Mouse (Mus musculus): Measurements from ENCODE around the gene Lipc.
A peak's percentile ranks its signal among the peaks of the same experiment; 100 is the strongest.

Lipc gene

DNA sequence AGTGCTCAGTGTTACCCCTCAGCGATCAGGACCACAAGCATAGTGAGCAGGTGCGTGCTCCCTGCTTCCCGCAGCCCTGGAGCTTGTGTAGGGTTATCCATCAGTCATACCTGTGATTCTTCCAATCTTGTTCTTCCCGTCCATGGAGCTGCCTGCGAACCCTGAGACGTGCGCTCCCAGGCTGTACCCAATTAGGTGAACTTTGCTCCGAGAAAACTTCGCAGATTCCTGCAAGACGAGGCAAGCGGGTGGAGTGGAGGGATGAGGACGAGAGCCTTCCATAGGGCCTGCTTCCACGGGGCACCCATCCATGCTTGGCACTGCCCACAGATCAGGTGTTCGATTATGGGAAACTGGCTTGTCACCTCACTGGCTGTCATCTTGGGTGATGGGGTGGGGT, 133.3 kb downstream of the Lipc start:
- no peak for DNase-seq (ENCODE audit: low spot score in 2 of 2)

DNA sequence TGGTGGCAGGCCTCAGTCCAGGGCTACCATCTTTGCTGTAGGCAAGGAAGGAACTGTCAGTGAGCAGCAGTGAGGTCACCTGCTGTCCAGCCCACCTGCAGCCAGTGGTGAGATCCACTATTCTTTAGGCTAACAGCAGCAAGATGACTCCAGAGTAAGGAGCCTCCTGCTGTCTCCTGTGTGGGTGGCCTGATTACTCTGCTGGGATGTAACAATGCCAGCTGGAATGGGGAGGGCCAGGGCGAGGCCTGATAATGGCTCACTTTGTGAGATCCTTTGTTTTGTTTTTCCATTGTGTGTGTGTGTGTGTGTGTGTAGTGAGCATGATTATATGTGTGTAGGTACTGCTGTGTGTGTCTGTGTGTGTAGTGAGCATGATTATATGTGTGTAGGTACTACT, 134.6 kb downstream of the Lipc start:
- no peak for DNase-seq (ENCODE audit: low spot score in 2 of 2)

DNA sequence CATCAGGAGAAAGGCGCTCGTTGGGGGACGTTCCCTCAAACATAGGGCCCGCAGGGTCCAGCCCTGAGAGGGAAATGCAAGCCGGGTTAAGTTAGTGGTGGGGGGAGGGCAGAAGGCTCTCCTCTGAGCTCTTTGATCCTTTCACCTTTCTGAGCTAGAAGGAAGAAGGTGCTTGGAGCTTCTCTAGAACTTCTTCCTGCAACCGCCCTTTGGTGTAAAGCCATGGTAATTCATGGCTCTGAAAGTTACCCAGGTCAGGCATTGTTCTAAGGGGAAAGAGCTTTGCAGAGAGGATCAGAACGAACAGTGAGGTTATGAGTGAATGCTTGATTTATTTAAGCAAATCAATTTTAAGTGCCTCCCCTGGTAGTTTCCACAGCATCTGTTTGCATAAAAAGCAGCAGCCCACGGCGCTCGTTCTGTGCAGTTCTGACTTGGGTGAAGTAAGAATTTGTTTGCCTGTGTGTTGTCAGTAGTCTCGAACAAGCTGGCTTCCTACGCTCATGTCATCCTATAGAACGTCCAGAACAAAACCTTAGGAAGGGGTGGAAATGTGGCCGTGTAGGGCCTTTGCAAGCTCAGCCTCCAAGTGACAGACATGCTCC, 135.2 kb downstream of the Lipc start:
- peak; percentile 27 to 28 for DNase-seq (ENCODE audit: low spot score in 2 of 2)

DNA sequence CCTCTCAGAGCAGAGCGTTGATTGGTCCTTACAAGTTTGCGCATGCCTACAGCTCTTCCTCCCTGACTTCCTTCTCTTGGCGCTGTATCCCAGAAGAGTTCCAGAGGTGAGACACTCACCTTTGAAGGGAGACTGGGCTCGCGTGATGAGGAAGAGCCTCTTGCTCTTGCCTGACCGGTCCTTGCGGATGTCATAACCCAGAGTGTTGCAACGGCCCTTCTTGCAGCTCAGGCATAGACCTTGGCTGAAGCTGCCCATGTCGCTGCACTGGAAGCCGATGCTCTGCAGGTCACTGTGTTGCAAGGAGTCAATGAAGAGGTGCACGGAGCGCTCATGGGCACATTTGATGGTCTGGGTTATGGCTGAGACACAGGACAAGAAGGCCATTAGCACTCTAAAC, 139.5 kb downstream of the Lipc start:
- DNase-seq (ENCODE audit: low spot score in 2 of 2): no peak

DNA sequence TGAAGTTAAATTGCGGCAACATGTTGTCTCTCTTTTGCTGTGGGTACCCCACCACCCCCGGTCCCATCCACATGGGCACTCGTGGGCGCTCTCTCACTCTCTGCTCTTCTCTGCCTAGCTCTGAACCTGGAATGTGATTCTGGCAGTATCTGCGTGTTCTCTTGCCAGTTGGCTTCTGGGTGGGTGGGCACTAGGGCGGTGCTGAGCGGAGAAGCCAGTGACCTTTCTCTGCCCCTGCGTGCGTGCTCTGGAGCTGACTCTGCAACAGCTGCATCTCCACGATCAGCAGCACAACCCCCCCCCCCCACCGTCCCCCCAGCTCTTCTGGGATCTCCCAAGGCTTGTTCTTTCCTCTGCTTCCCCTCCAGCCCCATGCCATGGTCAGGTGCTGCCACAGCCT, 144.3 kb downstream of the Lipc start:
- DNase-seq (ENCODE audit: low spot score in 2 of 2): no peak

DNA sequence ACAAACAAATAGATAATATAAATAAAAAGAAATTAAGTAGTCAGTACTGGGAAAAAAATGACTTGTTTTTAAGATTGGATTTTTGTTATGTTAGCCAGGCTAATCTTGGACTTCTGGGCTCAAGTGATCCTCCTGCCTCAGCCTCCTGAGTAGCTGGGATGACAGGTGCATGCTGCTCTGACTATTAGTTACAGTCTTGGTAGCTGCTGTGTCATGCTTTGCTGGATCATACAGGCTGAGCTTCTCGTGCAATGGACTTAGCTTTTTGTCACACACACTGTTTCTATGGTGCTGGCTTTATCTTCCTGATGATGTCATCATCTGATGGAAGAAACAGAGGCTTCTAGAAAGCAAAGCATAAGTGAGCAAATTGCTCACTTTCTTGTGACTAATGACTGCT, 146.0 kb downstream of the Lipc start:
- no peak for DNase-seq (ENCODE audit: low spot score in 2 of 2)

DNA sequence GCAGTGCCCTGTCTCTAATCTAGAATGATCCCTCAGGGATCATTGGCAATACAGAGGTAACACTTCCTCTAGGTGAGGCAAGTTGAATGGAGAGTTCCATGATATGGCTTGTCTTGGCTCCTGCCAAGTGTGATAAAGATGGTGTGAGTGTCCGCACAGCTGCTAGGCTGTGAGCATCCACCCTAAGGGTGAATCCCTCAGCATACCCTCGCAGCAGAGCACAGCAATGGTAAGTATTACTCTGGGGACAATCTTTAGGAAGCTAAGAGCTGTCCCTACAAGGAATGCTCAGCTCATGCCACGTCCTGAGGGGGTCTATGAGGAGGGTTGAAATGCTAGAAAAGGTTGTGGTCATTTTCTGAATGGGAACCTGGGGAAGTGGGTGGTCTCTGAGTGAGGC, 149.2 kb downstream of the Lipc start:
- no peak for DNase-seq (ENCODE audit: low spot score in 2 of 2)

DNA sequence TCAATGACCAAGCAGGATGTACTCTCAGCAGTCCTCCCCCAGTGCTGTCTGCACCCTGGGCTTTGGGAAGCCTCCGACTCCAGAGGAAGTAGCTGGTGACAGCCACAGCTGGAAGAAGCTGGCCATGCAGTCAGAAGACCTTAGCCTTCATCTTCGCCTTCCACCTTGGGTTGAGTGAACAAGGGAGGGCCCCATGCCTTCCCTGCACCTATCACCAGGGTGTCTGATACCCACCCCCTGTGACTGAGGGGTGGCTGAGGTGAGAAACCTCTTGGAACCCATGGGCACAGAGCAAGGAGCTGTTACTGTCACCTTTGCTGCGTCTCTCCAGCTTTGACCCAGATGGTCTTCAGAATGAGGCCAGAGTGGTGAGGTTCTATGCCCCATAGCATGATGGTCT, 150.3 kb downstream of the Lipc start:
- no peak for DNase-seq (ENCODE audit: low spot score in 2 of 2)

DNA sequence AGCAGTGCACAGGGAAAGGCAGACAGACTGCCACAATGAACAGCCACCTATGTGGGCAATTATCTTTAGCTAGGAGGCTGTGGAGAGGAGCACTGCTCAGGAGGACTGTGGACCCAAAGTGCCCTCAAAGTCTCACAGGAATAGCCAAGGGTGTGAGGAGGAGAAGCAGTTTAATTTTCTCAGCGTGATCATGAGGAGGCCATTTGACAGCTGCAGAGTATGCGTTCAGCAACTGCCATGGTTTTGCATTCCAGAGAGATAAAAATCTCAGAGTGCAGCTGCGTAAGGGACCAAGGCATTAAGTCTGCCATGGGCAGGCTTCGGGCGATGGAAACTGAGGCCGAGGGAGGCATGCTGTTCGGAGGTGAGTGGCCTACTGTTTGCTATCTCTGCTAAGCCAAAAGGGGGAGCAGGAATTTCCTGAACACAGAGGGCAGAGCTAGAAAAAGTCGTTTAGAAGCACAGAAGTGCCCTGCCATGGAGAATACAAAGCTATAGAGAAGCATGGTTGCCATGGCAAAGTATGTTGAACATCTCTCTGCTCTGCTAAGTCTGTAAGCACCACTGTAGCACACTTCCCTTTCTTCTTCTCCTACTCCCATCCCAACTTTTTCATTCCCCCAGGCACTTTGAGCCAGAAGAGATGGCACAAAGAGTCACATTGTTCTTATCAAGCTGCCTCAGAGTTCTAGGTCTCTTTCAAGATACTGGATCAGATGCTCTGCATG, 151.3 kb downstream of the Lipc start:
- no peak for DNase-seq (ENCODE audit: low spot score in 2 of 2)

DNA sequence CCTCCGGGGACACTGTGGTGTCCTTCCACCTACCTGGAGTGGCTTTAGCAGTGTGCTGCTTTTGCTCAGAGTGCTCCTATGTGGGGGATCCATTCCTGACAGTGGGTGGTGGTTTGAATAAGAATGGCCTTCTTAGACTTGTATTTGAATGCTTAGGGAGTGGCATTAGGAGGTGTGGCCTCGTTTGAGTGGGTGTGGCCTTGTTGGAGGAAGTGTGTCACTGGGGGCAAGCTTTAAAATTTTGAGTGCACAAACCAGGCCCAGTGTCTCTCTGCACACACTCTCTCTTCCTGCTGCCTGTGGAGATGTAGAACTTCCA, 156.6 kb downstream of the Lipc start:
- DNase-seq (ENCODE audit: low spot score in 2 of 2): no peak

DNA sequence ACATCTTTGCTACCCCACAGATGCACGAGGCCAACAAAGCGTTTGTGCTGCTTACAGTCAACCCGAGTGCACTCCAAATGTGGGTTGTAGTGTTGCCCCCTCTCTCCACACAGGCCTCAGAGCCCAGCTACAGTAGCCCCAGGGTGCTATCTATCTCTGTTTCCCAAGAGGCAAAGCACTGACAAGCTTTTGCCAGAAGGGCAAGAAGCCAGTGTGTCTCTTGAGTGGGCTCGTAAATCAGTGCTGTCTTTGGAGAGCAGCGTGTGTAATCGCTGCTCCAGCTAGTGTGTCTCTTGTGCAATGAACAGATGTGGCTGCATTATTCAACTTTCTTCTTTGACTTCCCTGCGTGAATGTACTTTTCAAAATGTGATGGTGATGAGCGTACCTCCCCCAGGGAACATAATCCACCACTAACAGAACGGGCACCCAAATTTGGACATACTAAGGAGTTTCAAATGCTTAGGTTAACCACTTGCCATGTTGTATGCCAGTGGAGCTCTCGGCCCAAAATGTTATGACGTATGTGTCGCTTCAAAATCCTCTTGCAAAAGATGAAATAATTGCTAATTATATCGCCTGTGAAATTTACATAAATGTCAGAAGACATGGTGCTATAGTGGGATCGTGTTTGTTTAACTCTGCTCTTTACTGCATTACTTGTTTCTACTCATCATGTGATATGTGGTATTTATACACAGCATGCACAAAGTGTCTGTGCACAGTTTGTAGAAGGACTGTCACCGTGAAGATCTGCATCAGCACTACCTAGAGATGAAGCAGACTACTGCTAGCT, 157.2 kb downstream of the Lipc start:
- DNase-seq (ENCODE audit: low spot score in 2 of 2): no peak

DNA sequence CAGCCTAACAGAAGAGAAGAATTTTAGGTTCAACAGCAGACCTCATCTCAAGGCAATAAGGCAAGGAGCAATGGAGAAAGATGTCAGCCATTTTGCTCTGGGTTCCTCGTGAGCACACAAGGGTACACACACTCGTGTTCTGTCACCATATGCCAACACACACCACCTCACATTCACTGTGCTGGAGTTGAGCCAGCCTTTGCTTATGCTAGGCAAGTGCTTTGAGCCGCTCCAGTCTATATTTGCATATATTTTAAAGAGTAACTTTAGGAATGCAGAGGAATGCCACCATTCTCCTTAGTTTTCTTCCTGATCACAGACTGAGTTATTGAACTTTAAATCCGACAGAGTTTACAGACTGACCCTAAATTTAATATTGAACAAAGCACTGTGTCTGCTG, 161.4 kb downstream of the Lipc start:
- no peak for DNase-seq (ENCODE audit: low spot score in 2 of 2)

DNA sequence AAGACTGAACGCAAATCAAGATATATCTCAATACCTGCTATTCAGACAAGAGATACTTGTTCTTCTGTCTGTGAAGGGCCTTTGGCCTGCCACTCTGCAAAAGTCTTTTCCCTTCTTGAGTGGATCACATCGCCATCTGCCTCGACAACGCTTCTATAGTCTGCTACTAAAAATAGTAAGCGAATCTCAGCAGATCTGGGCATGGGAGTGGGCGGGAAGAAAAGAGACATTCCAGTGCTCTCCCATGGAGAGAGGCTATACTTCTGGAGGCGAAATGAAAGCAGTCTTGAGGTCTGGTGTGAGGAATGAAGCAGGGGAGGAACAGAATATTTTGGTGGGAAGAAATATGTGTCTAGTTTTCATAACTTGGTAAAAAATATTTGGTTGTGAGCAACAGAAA, 163.3 kb downstream of the Lipc start:
- no peak for DNase-seq (ENCODE audit: low spot score in 2 of 2)

DNA sequence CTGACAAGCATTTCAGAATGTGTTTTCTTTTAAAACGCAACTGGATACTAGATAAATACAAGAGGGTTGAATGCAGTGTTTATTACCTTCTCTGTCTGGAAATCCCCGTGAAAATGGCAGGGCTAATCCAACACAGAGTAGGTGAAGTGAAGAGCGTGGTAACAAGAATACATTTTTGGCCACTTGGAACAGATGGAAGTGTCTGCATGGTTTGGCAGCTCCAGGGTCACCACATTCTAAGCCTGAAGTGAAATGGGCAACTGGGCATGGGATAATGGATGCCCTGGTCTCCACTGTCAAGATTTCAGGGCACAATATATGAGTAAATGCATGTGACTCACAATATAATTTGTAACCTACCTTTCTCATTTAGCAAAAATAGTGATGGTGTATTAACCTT, 169.8 kb downstream of the Lipc start:
- no peak for DNase-seq (ENCODE audit: low spot score in 2 of 2)

DNA sequence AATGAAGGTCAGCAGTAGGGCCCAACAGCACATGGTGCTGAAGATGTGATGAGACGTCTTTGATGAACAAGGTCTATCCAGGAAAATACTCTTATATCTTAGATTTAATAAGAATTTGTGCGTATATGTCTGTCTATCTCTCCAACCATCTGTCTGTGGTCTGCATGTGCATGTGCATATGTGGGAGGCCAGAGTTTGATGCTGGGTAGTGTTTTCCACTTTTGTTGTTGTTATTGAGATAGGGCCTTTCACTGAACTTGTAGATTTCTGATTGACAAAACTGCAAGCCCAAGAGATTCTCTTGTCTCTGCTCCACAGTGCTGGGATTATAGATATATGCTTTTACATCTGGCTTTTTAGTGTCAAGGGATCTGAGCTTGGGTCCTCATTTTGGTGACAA, 176.5 kb downstream of the Lipc start:
- DNase-seq (ENCODE audit: low spot score in 2 of 2): no peak

DNA sequence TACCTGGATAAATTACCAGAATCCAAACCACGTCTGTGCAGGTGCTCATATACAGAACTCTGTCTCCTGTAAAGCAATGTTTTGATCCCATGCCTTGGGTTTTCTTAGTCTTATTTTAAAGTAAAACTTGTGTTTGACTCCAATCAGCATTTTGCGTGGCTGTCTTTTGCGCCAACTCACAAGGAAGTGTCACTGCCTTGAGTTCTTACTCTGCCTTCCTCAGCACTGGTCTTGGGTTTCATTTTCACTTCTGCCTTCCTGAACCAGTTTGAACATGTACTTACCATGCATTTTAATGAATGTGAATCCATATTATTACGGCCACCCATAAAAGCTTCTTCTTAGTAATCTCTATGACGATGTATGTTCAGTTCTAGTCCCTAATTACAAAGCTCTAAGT, 191.1 kb downstream of the Lipc start:
- no peak for DNase-seq (ENCODE audit: low spot score in 2 of 2)

DNA sequence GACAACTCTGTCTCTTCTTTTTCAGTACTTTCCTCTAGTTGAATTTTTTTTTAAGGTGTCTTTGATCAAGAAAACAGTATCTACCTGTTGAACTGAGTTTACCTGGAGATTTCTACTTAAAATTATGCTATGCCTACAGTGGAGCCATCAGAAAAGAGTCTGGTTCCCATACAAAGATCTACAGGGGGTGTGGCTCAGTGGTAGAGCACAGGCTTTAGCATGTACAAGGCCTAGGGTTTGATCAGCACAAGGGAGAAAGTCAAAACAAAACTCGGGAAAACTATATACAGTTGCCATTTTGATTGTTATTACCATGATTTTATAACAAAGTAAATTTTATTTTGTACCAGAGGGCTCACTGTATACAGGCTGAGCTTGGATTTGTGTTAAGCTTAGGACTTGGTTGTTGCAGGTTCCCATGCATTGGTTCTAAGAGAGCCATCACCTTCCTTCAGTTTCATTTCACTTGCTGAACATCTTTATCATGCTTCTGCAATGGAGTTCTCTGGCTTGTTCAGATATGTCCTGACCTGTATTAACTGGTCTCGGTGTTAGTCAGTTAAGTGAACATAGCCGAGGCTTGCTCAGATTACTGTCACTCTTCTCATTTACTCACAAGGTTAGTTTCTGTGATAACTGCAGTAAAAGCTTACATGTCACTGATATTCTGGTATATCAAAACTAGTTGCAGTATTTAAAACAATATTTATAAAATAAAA, 200.4 kb downstream of the Lipc start:
- no peak for DNase-seq (ENCODE audit: low spot score in 2 of 2)

Measured in frontal cortex, postnatal 14 days (tissue).